ENCODE assay signal across 14 mouse cellular contexts in the genomic region with DNA sequence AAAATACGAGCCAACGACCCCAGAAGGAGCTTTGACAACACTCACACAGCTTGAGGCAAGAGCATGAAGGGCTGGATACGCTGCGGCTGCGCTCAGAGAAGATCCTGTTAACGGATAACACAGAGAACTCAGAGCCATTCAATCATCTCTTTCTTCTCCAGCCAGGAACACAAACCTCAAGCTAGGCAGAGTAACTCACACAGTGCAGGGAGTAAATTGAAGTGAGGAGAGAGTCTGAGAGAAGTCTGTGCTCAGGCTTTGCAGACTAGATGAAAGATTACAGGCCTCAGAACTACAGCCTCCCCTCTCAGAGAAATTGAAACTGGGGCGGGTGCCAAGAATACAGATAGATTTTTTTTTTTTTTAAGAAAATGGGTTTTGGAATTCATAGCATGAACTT.
DNase-seq lines count a peak whose midpoint lies in the region; ATAC-seq and TF ChIP-seq lines count a peak whose summit lies in the region.
"Had no signal": no experiment of that assay in that cellular context is flagged by ENCODE, and none has a peak within 500 bp of the region (broad histone marks: within the 10 kb centered on the region; RNA-seq: fewer than 3 reads in every experiment).

No protein-coding gene starts in this region.

- H3K9ac ChIP-seq in intestine, embryonic 14.5 days (ENCODE audit: low read length) = no peak overlapping the region
- H3K9ac ChIP-seq in intestine, postnatal 0 days (ENCODE audit: low read depth, low read length) = no peak overlapping the region
- H3K9ac ChIP-seq in intestine, embryonic 16.5 days (ENCODE audit: low read depth, low read length) = no peak overlapping the region
- H3K9ac ChIP-seq: limb, embryonic 12.5 days had no signal

- intact Hi-C loops in left cerebral cortex, postnatal 10 days (cut with DNase I) = no loop called here

- no peak overlapping the region for H3K4me3 ChIP-seq in intestine, embryonic 14.5 days (ENCODE audit: low read depth, low read length)
- H3K4me3 ChIP-seq in intestine, postnatal 0 days (ENCODE audit: low read depth, low read length) = no peak overlapping the region
- no peak overlapping the region for H3K4me3 ChIP-seq in intestine, embryonic 16.5 days (ENCODE audit: low read length)
- H3K4me3 ChIP-seq: limb, embryonic 12.5 days had no signal

- no peak for DNase-seq in intestine, embryonic 14.5 days (ENCODE audit: low spot score)
- DNase-seq in right cerebral cortex, postnatal 4 days = peak; percentile 37
- no peak for DNase-seq in right cerebral cortex, adult 18-20 months
- DNase-seq in left cerebral cortex, postnatal 10 days (ENCODE audit: extremely low spot score in 1 of 2, low spot score in 2 of 2) = no peak
- no peak for DNase-seq in adrenal gland, postnatal 10 days
- DNase-seq: cerebellum, adult 11-12 months; gastrocnemius, postnatal 14 days; heart, postnatal 36 days; layer of hippocampus, adult 9-11 months; thymus, adult 18-20 months had no signal

- no peaks in the 10 kb centered on the region for H3K9me3 ChIP-seq in intestine, embryonic 14.5 days (ENCODE audit: control insufficient read depth, low read length)
- H3K9me3 ChIP-seq in intestine, postnatal 0 days (ENCODE audit: control insufficient read depth) = no peaks in the 10 kb centered on the region
- H3K9me3 ChIP-seq in intestine, embryonic 16.5 days (ENCODE audit: control insufficient read depth, low read length) = no peaks in the 10 kb centered on the region
- H3K9me3 ChIP-seq: limb, embryonic 12.5 days had no signal

- no peaks in the 10 kb centered on the region for H3K36me3 ChIP-seq in intestine, embryonic 14.5 days (ENCODE audit: control insufficient read depth, insufficient read depth, low read length)
- no peaks in the 10 kb centered on the region for H3K36me3 ChIP-seq in intestine, postnatal 0 days (ENCODE audit: control insufficient read depth, insufficient read depth)
- no peaks in the 10 kb centered on the region for H3K36me3 ChIP-seq in intestine, embryonic 16.5 days (ENCODE audit: control insufficient read depth, insufficient read depth, low read length)
- H3K36me3 ChIP-seq: limb, embryonic 12.5 days had no signal

- WGBS in intestine, embryonic 14.5 days = 26% methylated on average over 7 of the region's 7 CpGs
- 47% methylated on average over 7 of the region's 7 CpGs for WGBS in intestine, postnatal 0 days
- WGBS in intestine, embryonic 16.5 days = 26% methylated on average over 7 of the region's 7 CpGs

- H3K4me1 ChIP-seq in intestine, embryonic 14.5 days (replicated peaks; ENCODE audit: control insufficient read depth, insufficient read depth, low read length) = peaks cover 6% of the 10 kb centered on the region; the same call in 1 of the 2 replicates
- no peaks in the 10 kb centered on the region for H3K4me1 ChIP-seq in intestine, postnatal 0 days (replicated peaks; ENCODE audit: control insufficient read depth, insufficient read depth, low read length)
- no peaks in the 10 kb centered on the region for H3K4me1 ChIP-seq in intestine, embryonic 16.5 days (ENCODE audit: control insufficient read depth, insufficient read depth, low read length)
- H3K4me1 ChIP-seq: limb, embryonic 12.5 days had no signal

- H3K27ac ChIP-seq in intestine, embryonic 14.5 days (ENCODE audit: low read depth) = peak overlapping the region; percentile 51; the same call in 1 of the 2 replicates
- H3K27ac ChIP-seq in intestine, postnatal 0 days (ENCODE audit: low read depth, low read length) = no peak overlapping the region
- H3K27ac ChIP-seq in intestine, embryonic 16.5 days (ENCODE audit: low read length) = peak overlapping the region; percentile 35; the same call in 1 of the 2 replicates
- H3K27ac ChIP-seq: limb, embryonic 12.5 days; macrophage had no signal

- 0 out of 2 replicates have a peak, but pooled peaks have one; percentile 47 for ATAC-seq in intestine, embryonic 14.5 days (replicated peaks; ENCODE audit: low FRiP score, low TSS enrichment, low read depth)
- no peak for ATAC-seq in intestine, postnatal 0 days
- ATAC-seq in intestine, embryonic 16.5 days = peak; percentile 52; the same call in 1 of the 2 replicates

- 0 out of 2 replicates have a peak overlapping the region, but pooled peaks have one; percentile 4 for H3K4me2 ChIP-seq in intestine, embryonic 14.5 days (ENCODE audit: low read length)
- H3K4me2 ChIP-seq in intestine, postnatal 0 days (replicated peaks; ENCODE audit: low read depth) = no peak overlapping the region
- no peak overlapping the region for H3K4me2 ChIP-seq in intestine, embryonic 16.5 days (ENCODE audit: low read depth, low read length)
- H3K4me2 ChIP-seq: limb, embryonic 12.5 days had no signal

- no peak for TF ChIP-seq CTCF in intestine, postnatal 0 days (IDR thresholded peaks at IDR 0.05; ENCODE audit: low read depth)

- H3K27me3 ChIP-seq in intestine, embryonic 14.5 days (replicated peaks; ENCODE audit: control insufficient read depth, insufficient read depth, low read length) = no peaks in the 10 kb centered on the region
- no peaks in the 10 kb centered on the region for H3K27me3 ChIP-seq in intestine, postnatal 0 days (replicated peaks; ENCODE audit: control insufficient read depth, insufficient read depth, low read length)
- no peaks in the 10 kb centered on the region for H3K27me3 ChIP-seq in intestine, embryonic 16.5 days (replicated peaks; ENCODE audit: control insufficient read depth, insufficient read depth, low read length)
- H3K27me3 ChIP-seq: limb, embryonic 12.5 days had no signal
